Mouse (Mus musculus) bone marrow, adult 2 months (tissue): ENCODE measurements around the gene Slc16a3.

Experiments used
- CTCF ChIP-seq: fragments of 200-500 bp; IDR thresholded peaks from 2 replicates; pipeline ENCODE4 v1.5.1; 2011; ENCODE audit warnings: low read length, control low read depth; ENCODE audit not compliant: control insufficient read depth, insufficient read depth
- POLR2A ChIP-seq: fragments of 200-500 bp; IDR thresholded peaks from 2 replicates; pipeline ENCODE4 v1.6.1; 2011; ENCODE audit warnings: low read depth, mild to moderate bottlenecking, control low read depth, low read length, borderline replicate concordance; ENCODE audit not compliant: control insufficient read depth

DNA sequence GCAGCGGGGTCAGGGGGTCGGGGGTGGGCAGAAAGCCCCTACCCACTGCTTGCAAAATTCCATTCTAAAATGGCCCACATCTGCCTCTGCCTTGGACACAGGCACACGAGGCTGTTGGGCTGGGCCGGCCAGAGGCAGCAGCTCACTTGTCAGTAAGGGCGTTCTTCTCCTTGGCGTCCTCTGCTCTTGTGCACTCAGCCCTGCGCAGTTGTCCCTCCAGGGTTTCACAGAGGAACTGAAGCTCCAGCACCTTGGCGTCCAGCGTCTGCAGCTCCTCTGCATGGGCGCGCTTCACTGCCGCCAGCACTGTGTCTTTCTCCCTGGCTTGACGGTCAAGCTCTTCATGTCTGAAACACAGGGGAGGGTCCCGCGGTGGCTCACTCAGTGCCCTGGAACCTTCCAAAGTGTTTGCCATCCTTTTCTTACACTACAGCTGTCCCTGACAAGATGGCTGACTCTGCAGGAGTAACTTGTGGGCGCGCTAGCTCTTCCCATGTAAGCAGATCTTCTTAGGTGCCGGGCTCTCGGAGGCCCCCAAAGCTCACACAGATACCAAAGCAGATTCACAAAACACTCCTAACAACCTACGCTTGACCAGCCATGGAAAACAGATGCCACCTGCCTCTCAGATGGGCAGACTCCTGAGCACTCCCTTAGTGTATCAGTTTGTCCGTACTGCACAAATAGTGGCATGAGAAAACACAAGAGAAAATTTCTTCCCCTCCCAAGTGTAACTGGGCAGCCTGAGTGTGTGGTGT is 46.4 kb upstream of the Slc16a3 start:
- TF ChIP-seq POLR2A: no peak; the same call in 1 of the 2 replicates
- no peak for TF ChIP-seq CTCF
